Mouse (Mus musculus): ENCODE measurements at regions not wholly inside any gene's neighbourhood (a gene's known extent, or its start where the extent isn't known, plus 50 kb on each side); places are given as distances from the start of the nearest gene placed in this dataset.

DNA sequence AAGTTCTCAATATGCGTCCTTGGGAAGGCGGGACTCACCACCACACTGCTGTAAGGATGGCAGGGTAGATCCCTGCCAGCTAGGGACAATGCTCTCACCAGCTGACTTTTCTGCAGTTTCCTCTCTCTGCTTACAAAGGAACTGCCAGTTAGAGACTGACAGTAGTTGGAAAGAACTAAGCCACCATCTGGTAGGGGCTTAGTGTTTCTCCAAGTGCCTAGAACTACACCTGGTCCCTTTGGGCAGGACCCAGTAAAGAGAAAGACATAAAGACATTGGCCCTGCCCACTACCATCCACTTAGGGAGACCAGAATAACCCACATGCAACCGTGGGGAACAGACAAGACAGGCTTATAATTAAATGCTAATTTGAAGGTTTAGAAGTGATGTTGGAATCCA, 165.5 kb upstream of the Id2 start:
- Histone ChIP-seq H3K36me3 (ENCODE audit: control insufficient read depth, insufficient read depth, low read length) (no peaks in the 10 kb centered on the region), H3K4me2 (ENCODE audit: low read depth, low read length, severe bottlenecking) (no peak overlapping the region), H3K9ac (ENCODE audit: low read length) (no peak overlapping the region), H3K27me3 (ENCODE audit: control insufficient read depth, insufficient read depth, low read length) (no peaks in the 10 kb centered on the region), H3K4me3 (ENCODE audit: low read depth, low read length) (no peak overlapping the region), H3K27ac (ENCODE audit: low read depth, low read length) (no peak overlapping the region), H3K4me1 (replicated peaks; ENCODE audit: control insufficient read depth, insufficient read depth, low read length) (peaks cover 3% of the 10 kb centered on the region; the same call in 1 of the 2 replicates), H3K9me3 (ENCODE audit: control insufficient read depth, low read length) (no peaks in the 10 kb centered on the region)
- WGBS = 90% methylated on average over 3 of the region's 3 CpGs
- ATAC-seq (replicated peaks; ENCODE audit: low FRiP score) = no peak
- no peak for DNase-seq (ENCODE audit: low spot score)

DNA sequence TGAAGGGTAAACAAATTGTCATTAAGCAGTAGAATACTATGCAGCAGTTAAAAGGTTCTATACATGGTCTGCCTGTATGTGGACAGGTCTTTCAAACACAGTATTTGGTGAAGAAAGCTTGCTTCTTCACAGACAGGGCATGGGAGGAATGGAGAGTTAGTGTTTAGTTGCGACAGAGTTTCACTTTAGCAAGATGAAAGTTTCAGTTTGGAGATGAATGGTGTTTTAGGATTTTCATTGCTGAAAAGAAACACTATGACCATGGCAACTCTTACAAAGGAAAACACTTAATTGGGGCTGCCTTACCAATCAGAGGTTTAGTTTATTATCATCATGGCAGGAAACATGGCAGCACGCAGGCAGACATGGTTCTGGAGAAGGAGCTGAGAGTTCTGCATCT, 162.2 kb upstream of the Id2 start:
- H3K27me3 ChIP-seq (ENCODE audit: control insufficient read depth, insufficient read depth, low read length) = no peaks in the 10 kb centered on the region
- no peak for DNase-seq (ENCODE audit: low spot score)
- no peaks in the 10 kb centered on the region for H3K36me3 ChIP-seq (ENCODE audit: control insufficient read depth, insufficient read depth, low read length)
- H3K27ac ChIP-seq (ENCODE audit: low read depth, low read length) = no peak overlapping the region
- H3K4me2 ChIP-seq (ENCODE audit: low read depth, low read length, severe bottlenecking) = no peak overlapping the region
- no peaks in the 10 kb centered on the region for H3K4me1 ChIP-seq (replicated peaks; ENCODE audit: control insufficient read depth, insufficient read depth, low read length)
- no peak overlapping the region for H3K9ac ChIP-seq (ENCODE audit: low read length)
- WGBS = 81% methylated on average over 2 of the region's 2 CpGs
- no peak for ATAC-seq (replicated peaks; ENCODE audit: low FRiP score)
- no peak overlapping the region for H3K4me3 ChIP-seq (ENCODE audit: low read depth, low read length)
- no peaks in the 10 kb centered on the region for H3K9me3 ChIP-seq (ENCODE audit: control insufficient read depth, low read length)

DNA sequence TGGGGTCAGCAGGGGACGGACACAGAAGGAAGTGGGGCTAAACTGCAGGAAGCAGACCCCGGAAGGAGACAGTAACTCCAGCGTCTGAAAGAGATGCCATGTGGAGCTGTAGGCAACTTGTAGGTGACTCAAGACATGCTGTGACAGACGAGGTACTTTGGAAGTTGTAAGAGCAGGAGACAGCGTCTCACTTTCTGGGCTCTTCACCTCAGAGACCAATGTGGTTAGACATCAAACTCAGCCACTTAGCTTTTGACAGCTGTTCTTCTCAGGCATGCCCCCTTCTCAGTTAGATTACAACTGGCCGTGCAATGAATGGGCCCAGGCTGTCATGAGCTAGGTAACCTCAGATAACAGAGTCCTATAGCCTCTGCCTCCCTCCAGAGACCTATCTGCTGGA, 159.3 kb upstream of the Id2 start:
- no peak overlapping the region for H3K4me3 ChIP-seq (ENCODE audit: low read depth, low read length)
- peaks cover 5% of the 10 kb centered on the region; the same call in 1 of the 2 replicates for H3K9me3 ChIP-seq (ENCODE audit: control insufficient read depth, low read length)
- H3K4me2 ChIP-seq (ENCODE audit: low read depth, low read length, severe bottlenecking) = no peak overlapping the region
- H3K36me3 ChIP-seq (ENCODE audit: control insufficient read depth, insufficient read depth, low read length) = no peaks in the 10 kb centered on the region
- DNase-seq (ENCODE audit: low spot score) (no peak), ATAC-seq (replicated peaks; ENCODE audit: low FRiP score) (no peak)
- no peaks in the 10 kb centered on the region for H3K4me1 ChIP-seq (replicated peaks; ENCODE audit: control insufficient read depth, insufficient read depth, low read length)
- 81% methylated on average over 6 of the region's 6 CpGs for WGBS
- H3K9ac ChIP-seq (ENCODE audit: low read length) = no peak overlapping the region
- H3K27me3 ChIP-seq (ENCODE audit: control insufficient read depth, insufficient read depth, low read length) = no peaks in the 10 kb centered on the region
- no peak overlapping the region for H3K27ac ChIP-seq (ENCODE audit: low read depth, low read length)

GRCm38 (mm10) chr12:25254716-25255115, 157.8 kb upstream of the Id2 start:
- H3K4me3 ChIP-seq (ENCODE audit: low read depth, low read length) = no peak overlapping the region
- no peak overlapping the region for H3K9ac ChIP-seq (ENCODE audit: low read length)
- peaks cover 5% of the 10 kb centered on the region; the same call in 1 of the 2 replicates for H3K9me3 ChIP-seq (ENCODE audit: control insufficient read depth, low read length)
- DNase-seq (ENCODE audit: low spot score) (no peak), ATAC-seq (replicated peaks; ENCODE audit: low FRiP score) (no peak)
- no peaks in the 10 kb centered on the region for H3K4me1 ChIP-seq (replicated peaks; ENCODE audit: control insufficient read depth, insufficient read depth, low read length)
- H3K27ac ChIP-seq (ENCODE audit: low read depth, low read length) = no peak overlapping the region
- H3K36me3 ChIP-seq (ENCODE audit: control insufficient read depth, insufficient read depth, low read length) = no peaks in the 10 kb centered on the region
- H3K27me3 ChIP-seq (ENCODE audit: control insufficient read depth, insufficient read depth, low read length) = no peaks in the 10 kb centered on the region
- H3K4me2 ChIP-seq (ENCODE audit: low read depth, low read length, severe bottlenecking) = no peak overlapping the region
- 93% methylated on average over 6 of the region's 6 CpGs for WGBS

- H3K36me3 ChIP-seq (ENCODE audit: control insufficient read depth, insufficient read depth, low read length) = no peaks in the 10 kb centered on the region
- H3K27ac ChIP-seq (ENCODE audit: low read depth, low read length) = no peak overlapping the region
- 89% methylated on average over 6 of the region's 6 CpGs for WGBS
These were observed 156.0 kb upstream of the Id2 start for GRCm38 (mm10) chr12:25252776-25253510.

DNA sequence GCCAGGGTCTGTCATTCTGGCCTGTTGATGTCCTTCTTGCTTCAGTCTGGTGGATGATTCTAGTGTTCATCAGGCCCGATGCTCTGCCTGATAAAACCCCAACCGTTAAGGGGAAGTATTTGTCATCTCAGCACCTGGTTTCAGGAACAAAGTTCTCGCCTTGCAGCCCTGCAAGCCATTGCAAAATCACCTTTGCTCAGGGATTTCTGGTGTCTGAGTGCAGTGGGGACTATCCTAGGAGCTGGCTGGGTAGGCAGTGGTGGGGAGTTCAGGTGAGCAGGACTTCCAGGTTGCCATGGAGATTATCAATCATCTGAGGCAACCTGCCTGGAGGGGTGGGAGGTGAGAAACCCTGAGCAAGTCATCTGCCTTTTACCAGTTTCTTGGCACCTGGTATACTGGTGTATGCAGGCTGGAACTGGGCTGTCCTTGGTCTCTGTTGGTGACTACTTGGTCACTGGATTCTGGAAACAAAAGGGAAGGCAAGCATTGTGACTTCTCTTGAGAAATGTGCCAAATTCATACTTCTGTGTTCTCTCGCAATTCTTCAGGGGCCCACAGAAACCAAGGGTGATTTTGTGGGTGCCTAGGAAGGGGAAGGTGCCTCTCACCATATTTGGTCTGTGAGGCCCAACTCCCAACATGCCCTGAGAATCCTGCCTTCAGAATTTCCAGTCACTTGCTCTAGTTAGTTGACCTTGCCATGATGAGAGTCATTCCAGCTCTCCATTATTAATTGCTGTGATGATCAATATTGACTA, 154.7 kb upstream of the Id2 start:
- H3K27me3 ChIP-seq (ENCODE audit: control insufficient read depth, insufficient read depth, low read length) = no peaks in the 10 kb centered on the region
- no peaks in the 10 kb centered on the region for H3K36me3 ChIP-seq (ENCODE audit: control insufficient read depth, insufficient read depth, low read length)
- H3K4me3 ChIP-seq (ENCODE audit: low read depth, low read length) = no peak overlapping the region
- H3K9me3 ChIP-seq (ENCODE audit: control insufficient read depth, low read length) = peaks cover 5% of the 10 kb centered on the region; the same call in 1 of the 2 replicates
- DNase-seq (ENCODE audit: low spot score) (no peak), ATAC-seq (replicated peaks; ENCODE audit: low FRiP score) (no peak)
- WGBS = 81% methylated on average over 4 of the region's 4 CpGs
- no peak overlapping the region for H3K4me2 ChIP-seq (ENCODE audit: low read depth, low read length, severe bottlenecking)
- no peak overlapping the region for H3K9ac ChIP-seq (ENCODE audit: low read length)
- no peaks in the 10 kb centered on the region for H3K4me1 ChIP-seq (replicated peaks; ENCODE audit: control insufficient read depth, insufficient read depth, low read length)
- no peak overlapping the region for H3K27ac ChIP-seq (ENCODE audit: low read depth, low read length)

More at GRCm38 (mm10) chr12:25252776-25253510, 156.0 kb upstream of the Id2 start:
- Histone ChIP-seq H3K4me1 (replicated peaks; ENCODE audit: control insufficient read depth, insufficient read depth, low read length) (no peaks in the 10 kb centered on the region), H3K9ac (ENCODE audit: low read length) (no peak overlapping the region), H3K4me2 (ENCODE audit: low read depth, low read length, severe bottlenecking) (no peak overlapping the region), H3K9me3 (ENCODE audit: control insufficient read depth, low read length) (peaks cover 5% of the 10 kb centered on the region; the same call in 1 of the 2 replicates), H3K27me3 (ENCODE audit: control insufficient read depth, insufficient read depth, low read length) (no peaks in the 10 kb centered on the region), H3K4me3 (ENCODE audit: low read depth, low read length) (no peak overlapping the region)
- ATAC-seq (replicated peaks; ENCODE audit: low FRiP score) (no peak), DNase-seq (ENCODE audit: low spot score) (no peak)

DNA sequence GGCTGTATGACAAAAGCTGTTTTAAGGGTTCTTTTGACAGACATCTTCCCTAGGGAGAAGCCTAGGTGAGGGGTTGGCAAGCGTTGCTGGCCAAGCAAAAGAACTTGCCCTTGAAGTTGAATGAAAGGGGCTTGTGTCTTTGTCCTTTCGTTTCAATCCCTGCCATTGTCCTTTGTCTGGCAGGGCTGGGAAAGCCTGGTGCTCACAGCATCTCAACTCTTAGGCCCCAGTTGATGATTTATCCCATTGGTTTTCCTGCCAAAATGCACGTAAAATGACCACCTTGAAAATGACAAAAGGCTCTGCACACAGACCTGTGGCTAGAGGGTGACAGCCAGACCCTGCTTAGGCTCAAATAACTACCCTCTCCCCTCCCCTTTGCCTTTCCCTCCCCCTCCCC, 153.9 kb upstream of the Id2 start:
- Histone ChIP-seq H3K27me3 (ENCODE audit: control insufficient read depth, insufficient read depth, low read length) (no peaks in the 10 kb centered on the region), H3K9ac (ENCODE audit: low read length) (no peak overlapping the region), H3K27ac (ENCODE audit: low read depth, low read length) (no peak overlapping the region), H3K36me3 (ENCODE audit: control insufficient read depth, insufficient read depth, low read length) (no peaks in the 10 kb centered on the region), H3K4me3 (ENCODE audit: low read depth, low read length) (no peak overlapping the region), H3K4me1 (replicated peaks; ENCODE audit: control insufficient read depth, insufficient read depth, low read length) (no peaks in the 10 kb centered on the region), H3K9me3 (ENCODE audit: control insufficient read depth, low read length) (peaks cover 5% of the 10 kb centered on the region; the same call in 1 of the 2 replicates), H3K4me2 (ENCODE audit: low read depth, low read length, severe bottlenecking) (no peak overlapping the region)
- DNase-seq (ENCODE audit: low spot score) (no peak), ATAC-seq (replicated peaks; ENCODE audit: low FRiP score) (no peak)
- 11% methylated on average over 3 of the region's 3 CpGs for WGBS

GRCm38 (mm10) chr12:25248681-25249366, 151.9 kb upstream of the Id2 start:
- Histone ChIP-seq H3K36me3 (ENCODE audit: control insufficient read depth, insufficient read depth, low read length) (no peaks in the 10 kb centered on the region), H3K9me3 (ENCODE audit: control insufficient read depth, low read length) (peaks cover 5% of the 10 kb centered on the region; the same call in 1 of the 2 replicates), H3K4me1 (replicated peaks; ENCODE audit: control insufficient read depth, insufficient read depth, low read length) (no peaks in the 10 kb centered on the region), H3K27me3 (ENCODE audit: control insufficient read depth, insufficient read depth, low read length) (no peaks in the 10 kb centered on the region), H3K4me2 (ENCODE audit: low read depth, low read length, severe bottlenecking) (no peak overlapping the region), H3K4me3 (ENCODE audit: low read depth, low read length) (no peak overlapping the region), H3K27ac (ENCODE audit: low read depth, low read length) (no peak overlapping the region), H3K9ac (ENCODE audit: low read length) (no peak overlapping the region)
- no peak for DNase-seq (ENCODE audit: low spot score)
- WGBS = 76% methylated on average over 13 of the region's 13 CpGs
- no peak for ATAC-seq (replicated peaks; ENCODE audit: low FRiP score)
